Mouse (Mus musculus) T-helper 17 cell (primary cell): ENCODE measurements around the gene Slc5a4a.

ENCODE experiments used
- in situ Hi-C, 2 experiments: fragments of 300-600 bp; cut with MboI, MseI; formaldehyde crosslinking; loops; 1 replicate in 1 of 2; 2 replicates in 1 of 2; pipeline ENCODE4 v1.15.1; 2025; ENCODE audit warnings: high pct_unique_total_duplicates in 2 of 2

Gene Slc5a4a

GRCm38 (mm10) chr10:76147278-76147677, at the start of gene Slc5a4a:
Slc5a4a (plus strand) TSS chr10:76147451.
- in situ Hi-C loops, result no loop called here

- in situ Hi-C loops, result no loop called here
Measured at GRCm38 (mm10) chr10:76110861-76111260, 36.4 kb upstream of the Slc5a4a start, which contains the start of gene Slc5a4b. Slc5a4b (minus strand) TSS chr10:76110961.

GRCm38 (mm10) chr10:76117966-76118365, 29.3 kb upstream of the Slc5a4a start:
- in situ Hi-C loops, result no loop called here

- in situ Hi-C loops, result no loop called here
Measured at GRCm38 (mm10) chr10:76118741-76119140, 28.5 kb upstream of the Slc5a4a start.

GRCm38 (mm10) chr10:76120124-76120711, 27.0 kb upstream of the Slc5a4a start:
- in situ Hi-C loops, result no loop called here

- in situ Hi-C loops, result no loop called here
Measured at GRCm38 (mm10) chr10:76121495-76121894, 25.8 kb upstream of the Slc5a4a start.

- in situ Hi-C loops, result no loop called here
Measured at GRCm38 (mm10) chr10:76132506-76132905, 14.7 kb upstream of the Slc5a4a start.

GRCm38 (mm10) chr10:76136318-76136717, 10.9 kb upstream of the Slc5a4a start:
- in situ Hi-C loops, result no loop called here

GRCm38 (mm10) chr10:76146846-76147245, 405 bp upstream of the Slc5a4a start:
- in situ Hi-C loops, result no loop called here

GRCm38 (mm10) chr10:76155911-76156310, 8.7 kb downstream of the Slc5a4a start:
- in situ Hi-C loops, result no loop called here

- in situ Hi-C loops, result no loop called here
Measured at GRCm38 (mm10) chr10:76157528-76157927, 10.3 kb downstream of the Slc5a4a start.

- in situ Hi-C loops, result no loop called here
Measured at GRCm38 (mm10) chr10:76158009-76158408, 10.8 kb downstream of the Slc5a4a start.

GRCm38 (mm10) chr10:76174899-76175298, 27.6 kb downstream of the Slc5a4a start:
- in situ Hi-C loops, result no loop called here

GRCm38 (mm10) chr10:76185216-76185615, 38.0 kb downstream of the Slc5a4a start:
- in situ Hi-C loops, result no loop called here

- in situ Hi-C loops, result no loop called here
Measured at GRCm38 (mm10) chr10:76188010-76188409, 40.8 kb downstream of the Slc5a4a start.

- in situ Hi-C loops, result no loop called here
Measured at GRCm38 (mm10) chr10:76201416-76201815, 54.2 kb downstream of the Slc5a4a start.

- in situ Hi-C loops, result no loop called here
Measured at GRCm38 (mm10) chr10:76201978-76202377, 54.7 kb downstream of the Slc5a4a start.

GRCm38 (mm10) chr10:76203798-76204283, 56.6 kb downstream of the Slc5a4a start:
- in situ Hi-C loops, result no loop called here

GRCm38 (mm10) chr10:76207262-76207796, 60.1 kb downstream of the Slc5a4a start:
- in situ Hi-C loops, result no loop called here

GRCm38 (mm10) chr10:76209241-76209640, 62.0 kb downstream of the Slc5a4a start:
- in situ Hi-C loops, result no loop called here

- in situ Hi-C loops, result no loop called here
Measured at GRCm38 (mm10) chr10:76210806-76211205, 63.6 kb downstream of the Slc5a4a start.

GRCm38 (mm10) chr10:76212121-76212520, 64.9 kb downstream of the Slc5a4a start:
- in situ Hi-C loops, result no loop called here

GRCm38 (mm10) chr10:76214161-76214560, 66.9 kb downstream of the Slc5a4a start:
- in situ Hi-C loops, result no loop called here
